Mouse (Mus musculus): ENCODE results near the gene Sprr2e.

DNA sequence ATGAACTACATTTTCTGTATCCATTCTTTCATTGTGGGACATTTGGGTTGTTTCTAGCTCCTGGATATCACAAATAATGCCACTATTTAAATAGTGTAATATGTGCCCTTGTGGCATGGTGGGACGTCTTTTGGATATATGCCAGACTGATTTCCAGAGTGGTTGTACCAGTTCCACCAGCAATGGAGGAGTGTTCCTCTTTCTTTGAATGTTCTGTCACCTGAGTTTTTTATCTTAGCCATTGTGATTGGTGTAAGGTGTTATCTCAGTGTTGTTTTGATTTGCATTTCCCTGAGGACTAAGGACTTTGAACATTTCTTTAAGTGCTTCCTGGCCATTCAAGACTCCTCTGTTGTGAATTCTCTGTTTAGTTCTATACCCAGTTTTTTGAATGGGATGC lies 15.7 kb upstream of the Sprr2e start:
- TF ChIP-seq CTCF (IDR thresholded peaks at IDR 0.05; ENCODE audit: extremely low read depth, insufficient read length, insufficient replicate concordance, low read depth, low read length): no peak
- TF ChIP-seq POLR2A (IDR thresholded peaks at IDR 0.05; ENCODE audit: low read depth, low read length): no peak

Data from small intestine, adult 2 months (tissue).